Mouse (Mus musculus) liver, postnatal 0 days (tissue): ENCODE results near the gene Cnnm2.

ENCODE experiments used
- CTCF ChIP-seq: sonication (generic); IDR thresholded peaks from 2 replicates; pipeline ENCODE4 v1.5.1; 2016; ENCODE audit warnings: antibody characterized with exemption, low read depth
- EP300 ChIP-seq: IDR thresholded peaks from 2 replicates; pipeline ENCODE4 v1.6.1; 2016; ENCODE audit warnings: antibody characterized with exemption, low read depth, mild to moderate bottlenecking

- TF ChIP-seq CTCF = no peak
- no peak for TF ChIP-seq EP300
These were observed 34.2 kb upstream of the Cnnm2 start for GRCm38 (mm10) chr19:46727140-46727736.
